Mouse (Mus musculus) heart, adult 2 months (tissue): Measurements from ENCODE around the gene Sephs1. TPM values are rescaled to one million over a fixed set of nuclear protein-coding genes. Genes with fewer than 3 reads are reported as not detected.

Source experiments
- DNase-seq, 2 experiments: peaks; one replicate each; pipeline ENCODE4 v3.0.0; 2021
- H3K27ac ChIP-seq: fragments of 200-600 bp; 2 replicates; pipeline ENCODE4 v1.8.1; 2022
- H3K27me3 ChIP-seq: fragments of 200-500 bp; 2 replicates; pipeline ENCODE4 v1.6.1; 2012; ENCODE audit warnings: mild to moderate bottlenecking, low read length, inconsistent platforms, mixed read lengths; ENCODE audit not compliant: control insufficient read depth, insufficient read depth
- H3K36me3 ChIP-seq: fragments of 200-500 bp; 2 replicates; pipeline ENCODE4 v1.6.1; 2012; ENCODE audit warnings: low read length, inconsistent platforms; ENCODE audit not compliant: control insufficient read depth, insufficient read depth
- H3K4me1 ChIP-seq: fragments of 200-500 bp; 2 replicates; pipeline ENCODE4 v1.6.1; 2011; ENCODE audit warnings: low read length; ENCODE audit not compliant: control insufficient read depth, insufficient read depth
- H3K4me3 ChIP-seq: fragments of 200-600 bp; 2 replicates; pipeline ENCODE4 v1.8.1; 2022
- H3K79me2 ChIP-seq: fragments of 200-500 bp; replicated peaks from 2 replicates; pipeline ENCODE4 v1.6.1; 2012; ENCODE audit warnings: mild to moderate bottlenecking, inconsistent platforms, low read length, moderate library complexity, mixed read lengths; ENCODE audit not compliant: control insufficient read depth, insufficient read depth
- H3K9ac ChIP-seq: fragments of 200-500 bp; 2 replicates; pipeline ENCODE4 v1.6.1; 2012; ENCODE audit warnings: low read depth, mild to moderate bottlenecking, control low read depth, inconsistent platforms, low read length, mixed read lengths
- CTCF ChIP-seq: fragments of 200-600 bp; IDR thresholded peaks from 2 replicates; pipeline ENCODE4 v1.8.1; 2022; ENCODE audit warnings: antibody characterized with exemption, mild to moderate bottlenecking, moderate library complexity
- EP300 ChIP-seq: fragments of 200-500 bp; IDR thresholded peaks from 2 replicates; pipeline ENCODE4 v1.6.1; 2011; ENCODE audit warnings: low read depth, low read length, control low read depth; ENCODE audit not compliant: insufficient read depth
- POLR2A ChIP-seq: fragments of 200-500 bp; IDR thresholded peaks from 2 replicates; pipeline ENCODE4 v1.6.1; 2011; ENCODE audit warnings: mild to moderate bottlenecking, low read depth, low read length, control low read depth; ENCODE audit not compliant: insufficient read depth
- WGBS: fragments of 180-500 bp; shearing (Covaris S2); methylation state at CpG from one replicate; pipeline ENCODE4 v1.1.7; 2018; 5-methylcytosine and 5-hydroxymethylcytosine counted together
- intact Hi-C: fragments of 180-260 bp; cut with DNase I; formaldehyde crosslinking; loops from one replicate; pipeline ENCODE4 v1.15.1; 2025
- polyA plus RNA-seq: library from polyadenylated mRNA; depleted of rRNA; stranded (reverse); fragments of >200 nt; gene quantifications from 2 replicates; pipeline ENCODE4 v1.2.3, GENCODE M21; 2012
- total RNA-seq, 2 experiments: library from RNA; stranded (reverse); gene quantifications; 2 replicates each; pipeline ENCODE4 v1.2.3; 2021

Sephs1 gene
- total and polyA plus RNA-seq, 3 experiments: 8.6 to 12.8 (median 12.2) TPM

- 37% methylated on average over 7 of the region's 7 CpGs for WGBS
- Histone ChIP-seq H3K9ac (no peak overlapping the region), H3K4me3 (no peak overlapping the region), H3K79me2 (no peaks in the 10 kb centered on the region), H3K36me3 (no peaks in the 10 kb centered on the region), H3K4me1 (no peaks in the 10 kb centered on the region; the same call in 1 of the 2 replicates), H3K27ac (no peak overlapping the region), H3K27me3 (no peaks in the 10 kb centered on the region)
- no peak for TF ChIP-seq POLR2A
- TF ChIP-seq EP300: 0 out of 2 replicates have a peak, but pooled peaks have one; percentile 48
- peak; percentile 83 for TF ChIP-seq CTCF
- intact Hi-C loops: loop anchor here (1.0 to 10.0 kb wide), 3 partner anchors 211 to 1059 kb away; partner anchors contain the start of gene Prpf18
- peak; percentile 48 to 83 for DNase-seq
Observed at GRCm38 (mm10) chr2:4864008-4864816, 17.2 kb upstream of the Sephs1 start.

DNA sequence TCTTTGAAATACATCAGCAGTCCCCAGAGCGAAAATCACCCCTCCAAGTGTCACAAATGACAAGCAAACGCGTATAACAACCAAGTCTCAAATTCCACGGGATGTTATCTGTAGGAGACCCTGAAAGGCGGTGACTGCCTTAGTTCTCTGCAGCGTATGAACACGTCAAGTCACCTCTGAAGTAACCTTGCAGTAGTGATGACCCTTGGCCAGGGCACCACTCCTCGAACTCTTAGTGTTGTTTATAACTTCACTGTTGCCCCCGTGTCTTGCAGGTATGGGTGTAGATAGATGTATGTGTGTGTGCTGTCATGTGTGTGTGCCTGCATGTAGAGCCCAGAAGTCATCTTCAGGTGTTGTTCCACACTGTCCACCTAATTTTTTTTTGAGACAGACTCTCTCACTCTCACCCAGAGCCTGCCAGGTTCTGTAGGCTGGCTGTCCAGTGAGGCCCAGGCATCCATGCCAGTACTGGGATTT is 16.5 kb upstream of the Sephs1 start:
- Histone ChIP-seq H3K9ac (no peak overlapping the region), H3K36me3 (no peaks in the 10 kb centered on the region), H3K4me3 (no peak overlapping the region), H3K27me3 (no peaks in the 10 kb centered on the region), H3K79me2 (no peaks in the 10 kb centered on the region), H3K27ac (no peak overlapping the region), H3K4me1 (no peaks in the 10 kb centered on the region)
- TF ChIP-seq CTCF (no peak), EP300 (no peak), POLR2A (no peak)
- 41% methylated on average over 9 of the region's 9 CpGs for WGBS
- DNase-seq: no peak
- intact Hi-C loops: loop anchor here (1.0 to 10.0 kb wide), 3 partner anchors 212 to 1060 kb away; partner anchors contain the start of gene Prpf18

GRCm38 (mm10) chr2:4868028-4868725 is 13.2 kb upstream of the Sephs1 start:
- no peak for DNase-seq
- Histone ChIP-seq H3K9ac (no peak overlapping the region), H3K27ac (no peak overlapping the region), H3K4me1 (no peaks in the 10 kb centered on the region), H3K36me3 (no peaks in the 10 kb centered on the region), H3K4me3 (no peak overlapping the region), H3K79me2 (no peaks in the 10 kb centered on the region), H3K27me3 (no peaks in the 10 kb centered on the region)
- no peak for TF ChIP-seq POLR2A
- no peak for TF ChIP-seq EP300
- no peak for TF ChIP-seq CTCF
- intact Hi-C loops: loop anchor here (10.0 kb wide), 1 partner anchor 1063 kb away; no protein-coding TSS in a partner anchor
- 71% methylated on average over 12 of the region's 12 CpGs for WGBS

GRCm38 (mm10) chr2:4872740-4873139 is 8.6 kb upstream of the Sephs1 start:
- Histone ChIP-seq H3K79me2 (no peaks in the 10 kb centered on the region), H3K27me3 (no peaks in the 10 kb centered on the region), H3K9ac (no peak overlapping the region), H3K27ac (no peak overlapping the region), H3K36me3 (no peaks in the 10 kb centered on the region), H3K4me3 (no peak overlapping the region), H3K4me1 (no peaks in the 10 kb centered on the region)
- no peak for TF ChIP-seq EP300
- TF ChIP-seq CTCF: no peak
- TF ChIP-seq POLR2A: no peak
- DNase-seq: no peak
- WGBS: 49% methylated on average over 9 of the region's 9 CpGs
- intact Hi-C loops: no loop called here

DNA sequence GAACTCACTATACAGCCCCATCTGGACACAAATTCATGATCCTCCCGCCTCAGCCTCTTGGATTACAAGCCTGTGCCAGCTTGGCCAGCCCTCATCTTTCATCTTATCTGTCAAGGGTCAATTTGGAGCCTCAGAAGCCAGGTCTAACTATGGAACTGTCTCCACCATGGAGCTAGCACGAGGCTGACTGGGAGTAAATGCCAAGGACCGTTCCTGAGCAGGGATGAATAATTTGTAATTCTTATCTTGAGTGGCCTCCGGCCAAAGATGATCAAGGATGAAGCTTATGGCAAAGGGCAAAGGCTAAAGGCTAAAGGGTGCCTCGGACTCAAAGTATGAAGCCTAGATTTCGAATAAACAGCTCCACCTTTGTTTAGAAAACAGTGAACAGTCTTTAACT is 8.0 kb upstream of the Sephs1 start:
- H3K4me3 ChIP-seq: no peak overlapping the region
- H3K79me2 ChIP-seq: no peaks in the 10 kb centered on the region
- TF ChIP-seq POLR2A (no peak), EP300 (no peak), CTCF (no peak)
- 54% methylated on average over 6 of the region's 6 CpGs for WGBS
- H3K4me1 ChIP-seq: no peaks in the 10 kb centered on the region
- DNase-seq: no peak
- no peaks in the 10 kb centered on the region for H3K27me3 ChIP-seq
- H3K9ac ChIP-seq: no peak overlapping the region
- no peaks in the 10 kb centered on the region for H3K36me3 ChIP-seq
- H3K27ac ChIP-seq: no peak overlapping the region
- intact Hi-C loops: no loop called here
